Mouse (Mus musculus) forelimb bud, embryonic 11.5 days (tissue): ENCODE results near the gene Dennd1b.
A peak's percentile ranks its signal among the peaks of the same experiment; 100 is the strongest.

Experiments used
- DNase-seq: peaks from one replicate; pipeline ENCODE4 v3.0.0-alpha.2; 2012; ENCODE audit warnings: low read depth, low spot score

Gene Dennd1b

GRCm38 (mm10) chr1:139007475-139007874, 44.2 kb downstream of the Dennd1b start:
- no peak for DNase-seq

GRCm38 (mm10) chr1:139015118-139015788, 52.0 kb downstream of the Dennd1b start:
- no peak for DNase-seq

GRCm38 (mm10) chr1:139021298-139021697, 58.1 kb downstream of the Dennd1b start:
- DNase-seq: no peak

GRCm38 (mm10) chr1:139025882-139026645, 62.8 kb downstream of the Dennd1b start:
- no peak for DNase-seq

- DNase-seq: no peak
Observed at GRCm38 (mm10) chr1:139029521-139029920, 66.3 kb downstream of the Dennd1b start.

GRCm38 (mm10) chr1:139032411-139032810, 69.2 kb downstream of the Dennd1b start:
- DNase-seq: no peak

- DNase-seq: no peak
Observed at GRCm38 (mm10) chr1:139035141-139035540, 71.9 kb downstream of the Dennd1b start.

- DNase-seq: no peak
Observed at GRCm38 (mm10) chr1:139036302-139036701, 73.1 kb downstream of the Dennd1b start.

- DNase-seq: no peak
Observed at GRCm38 (mm10) chr1:139036768-139037507, 73.7 kb downstream of the Dennd1b start.

GRCm38 (mm10) chr1:139038074-139038473, 74.8 kb downstream of the Dennd1b start:
- DNase-seq: no peak

GRCm38 (mm10) chr1:139038620-139039019, 75.4 kb downstream of the Dennd1b start:
- DNase-seq: no peak

- no peak for DNase-seq
Observed at GRCm38 (mm10) chr1:139039529-139040230, 76.4 kb downstream of the Dennd1b start.

- peak; percentile 32 for DNase-seq
Observed at GRCm38 (mm10) chr1:139049075-139049474, 85.8 kb downstream of the Dennd1b start.

GRCm38 (mm10) chr1:139049881-139050472, 86.7 kb downstream of the Dennd1b start:
- no peak for DNase-seq

- DNase-seq: no peak
Observed at GRCm38 (mm10) chr1:139053003-139053402, 89.8 kb downstream of the Dennd1b start.

- DNase-seq: no peak
Observed at GRCm38 (mm10) chr1:139060301-139060700, 97.1 kb downstream of the Dennd1b start.

GRCm38 (mm10) chr1:139064711-139065110, 101.5 kb downstream of the Dennd1b start:
- DNase-seq: no peak

- DNase-seq: no peak
Observed at GRCm38 (mm10) chr1:139067210-139067609, 104.0 kb downstream of the Dennd1b start.

GRCm38 (mm10) chr1:139071015-139071414, 107.8 kb downstream of the Dennd1b start:
- no peak for DNase-seq

- DNase-seq: no peak
Observed at GRCm38 (mm10) chr1:139075671-139076070, 112.4 kb downstream of the Dennd1b start.

- DNase-seq: no peak
Observed at GRCm38 (mm10) chr1:139077989-139078388, 114.8 kb downstream of the Dennd1b start.
